Mouse (Mus musculus) limb, embryonic 13.5 days (tissue): ENCODE data around the gene Slc6a6. TPM values are rescaled to one million over a fixed set of nuclear protein-coding genes. Genes with fewer than 3 reads are reported as not detected.

Source experiments
- polyA plus RNA-seq: library from polyadenylated mRNA; unstranded; fragments of >200 nt; fragmentation: Nextera tagmentation; extraction: Ambion mirVana; gene quantifications from 2 replicates; pipeline ENCODE4 v1.2.1, GENCODE M21; 2015

Gene Slc6a6
- polyA plus RNA-seq, 1 experiment from 2014 or later = 51.1 TPM

Other genes starting within 250 kb of the Slc6a6 start
- 22.3 and 22.6 TPM in 2 replicates for gene Chchd4, start 210.5 kb upstream of the Slc6a6 start, polyA plus RNA-seq
- 61.2 and 64.4 TPM in 2 replicates for gene Tmem43, start 210.3 kb upstream of the Slc6a6 start, polyA plus RNA-seq
- gene Xpc, start 168.2 kb upstream of the Slc6a6 start, polyA plus RNA-seq = 19.9 and 21.7 TPM in 2 replicates
- gene Lsm3, start 168.1 kb upstream of the Slc6a6 start, polyA plus RNA-seq = 269 and 271 TPM in 2 replicates
- 1.6 and 1.7 TPM in 2 replicates for gene Grip2, start 143.2 kb downstream of the Slc6a6 start, polyA plus RNA-seq
- gene Ccdc174, start 194.0 kb downstream of the Slc6a6 start, polyA plus RNA-seq = 44.3 and 44.9 TPM in 2 replicates
- gene 4930590J08Rik, start 218.8 kb downstream of the Slc6a6 start, polyA plus RNA-seq = 0.57 and 0.69 TPM in 2 replicates